Mouse (Mus musculus): ENCODE measurements around the gene Fgfr2.

The Fgfr2 gene

GRCm38 (mm10) chr7:132423570-132423969 lies 699.6 kb downstream of the Fgfr2 start:
- Histone ChIP-seq H3K36me3 (ENCODE audit: control insufficient read depth, insufficient read depth, low read length, poor library complexity, severe bottlenecking) (no peaks in the 10 kb centered on the region), H3K27me3 (ENCODE audit: control insufficient read depth, insufficient read depth, low read length, poor library complexity, severe bottlenecking) (no peaks in the 10 kb centered on the region)
- no peak for DNase-seq (ENCODE audit: low read depth, low spot score)

- H3K27me3 ChIP-seq (ENCODE audit: control insufficient read depth, insufficient read depth, low read length, poor library complexity, severe bottlenecking) = no peaks in the 10 kb centered on the region
- DNase-seq (ENCODE audit: low read depth, low spot score) = no peak
- no peaks in the 10 kb centered on the region for H3K36me3 ChIP-seq (ENCODE audit: control insufficient read depth, insufficient read depth, low read length, poor library complexity, severe bottlenecking)
These were observed 703.5 kb downstream of the Fgfr2 start for GRCm38 (mm10) chr7:132419378-132420255.

- no peaks in the 10 kb centered on the region for H3K27me3 ChIP-seq (ENCODE audit: control insufficient read depth, insufficient read depth, low read length, poor library complexity, severe bottlenecking)
- DNase-seq (ENCODE audit: low read depth, low spot score) = no peak
- no peaks in the 10 kb centered on the region for H3K36me3 ChIP-seq (ENCODE audit: control insufficient read depth, insufficient read depth, low read length, poor library complexity, severe bottlenecking)
These were observed 706.3 kb downstream of the Fgfr2 start for GRCm38 (mm10) chr7:132416866-132417265.

- Histone ChIP-seq H3K27me3 (ENCODE audit: control insufficient read depth, insufficient read depth, low read length, poor library complexity, severe bottlenecking) (no peaks in the 10 kb centered on the region), H3K36me3 (ENCODE audit: control insufficient read depth, insufficient read depth, low read length, poor library complexity, severe bottlenecking) (no peaks in the 10 kb centered on the region)
- no peak for DNase-seq (ENCODE audit: low read depth, low spot score)
These were observed 707.3 kb downstream of the Fgfr2 start for GRCm38 (mm10) chr7:132415866-132416265.

GRCm38 (mm10) chr7:132412520-132412919 lies 710.6 kb downstream of the Fgfr2 start:
- Histone ChIP-seq H3K27me3 (ENCODE audit: control insufficient read depth, insufficient read depth, low read length, poor library complexity, severe bottlenecking) (no peaks in the 10 kb centered on the region), H3K36me3 (ENCODE audit: control insufficient read depth, insufficient read depth, low read length, poor library complexity, severe bottlenecking) (no peaks in the 10 kb centered on the region)
- DNase-seq (ENCODE audit: low read depth, low spot score) = no peak

- DNase-seq (ENCODE audit: low read depth, low spot score) = no peak
- Histone ChIP-seq H3K36me3 (ENCODE audit: control insufficient read depth, insufficient read depth, low read length, poor library complexity, severe bottlenecking) (no peaks in the 10 kb centered on the region), H3K27me3 (ENCODE audit: control insufficient read depth, insufficient read depth, low read length, poor library complexity, severe bottlenecking) (no peaks in the 10 kb centered on the region)
These were observed 711.4 kb downstream of the Fgfr2 start for GRCm38 (mm10) chr7:132411708-132412107.

- Histone ChIP-seq H3K36me3 (ENCODE audit: control insufficient read depth, insufficient read depth, low read length, poor library complexity, severe bottlenecking) (no peaks in the 10 kb centered on the region), H3K27me3 (ENCODE audit: control insufficient read depth, insufficient read depth, low read length, poor library complexity, severe bottlenecking) (no peaks in the 10 kb centered on the region)
- DNase-seq (ENCODE audit: low read depth, low spot score) = no peak
These were observed 712.2 kb downstream of the Fgfr2 start for GRCm38 (mm10) chr7:132410958-132411357.

GRCm38 (mm10) chr7:132409890-132410289 lies 713.3 kb downstream of the Fgfr2 start:
- DNase-seq (ENCODE audit: low read depth, low spot score) = no peak
- Histone ChIP-seq H3K36me3 (ENCODE audit: control insufficient read depth, insufficient read depth, low read length, poor library complexity, severe bottlenecking) (no peaks in the 10 kb centered on the region), H3K27me3 (ENCODE audit: control insufficient read depth, insufficient read depth, low read length, poor library complexity, severe bottlenecking) (no peaks in the 10 kb centered on the region)

- no peaks in the 10 kb centered on the region for H3K36me3 ChIP-seq (ENCODE audit: control insufficient read depth, insufficient read depth, low read length, poor library complexity, severe bottlenecking)
- peak; percentile 88 for DNase-seq (ENCODE audit: low read depth, low spot score)
- H3K27me3 ChIP-seq (ENCODE audit: control insufficient read depth, insufficient read depth, low read length, poor library complexity, severe bottlenecking) = no peaks in the 10 kb centered on the region
These were observed 720.6 kb downstream of the Fgfr2 start for GRCm38 (mm10) chr7:132402377-132403084.

GRCm38 (mm10) chr7:132398487-132398886 lies 724.7 kb downstream of the Fgfr2 start:
- no peaks in the 10 kb centered on the region for H3K36me3 ChIP-seq (ENCODE audit: control insufficient read depth, insufficient read depth, low read length, poor library complexity, severe bottlenecking)
- H3K27me3 ChIP-seq (ENCODE audit: control insufficient read depth, insufficient read depth, low read length, poor library complexity, severe bottlenecking) = no peaks in the 10 kb centered on the region
- DNase-seq (ENCODE audit: low read depth, low spot score) = no peak

- H3K27me3 ChIP-seq (ENCODE audit: control insufficient read depth, insufficient read depth, low read length, poor library complexity, severe bottlenecking) = no peaks in the 10 kb centered on the region
- H3K36me3 ChIP-seq (ENCODE audit: control insufficient read depth, insufficient read depth, low read length, poor library complexity, severe bottlenecking) = no peaks in the 10 kb centered on the region
- DNase-seq (ENCODE audit: low read depth, low spot score) = no peak
These were observed 726.4 kb downstream of the Fgfr2 start for GRCm38 (mm10) chr7:132396661-132397322.

GRCm38 (mm10) chr7:132393582-132394175 lies 729.5 kb downstream of the Fgfr2 start:
- no peak for DNase-seq (ENCODE audit: low read depth, low spot score)
- H3K27me3 ChIP-seq (ENCODE audit: control insufficient read depth, insufficient read depth, low read length, poor library complexity, severe bottlenecking) = no peaks in the 10 kb centered on the region
- no peaks in the 10 kb centered on the region for H3K36me3 ChIP-seq (ENCODE audit: control insufficient read depth, insufficient read depth, low read length, poor library complexity, severe bottlenecking)

GRCm38 (mm10) chr7:132393014-132393406 lies 730.1 kb downstream of the Fgfr2 start:
- Histone ChIP-seq H3K27me3 (ENCODE audit: control insufficient read depth, insufficient read depth, low read length, poor library complexity, severe bottlenecking) (no peaks in the 10 kb centered on the region), H3K36me3 (ENCODE audit: control insufficient read depth, insufficient read depth, low read length, poor library complexity, severe bottlenecking) (no peaks in the 10 kb centered on the region)
- DNase-seq (ENCODE audit: low read depth, low spot score) = no peak

- H3K36me3 ChIP-seq (ENCODE audit: control insufficient read depth, insufficient read depth, low read length, poor library complexity, severe bottlenecking) = no peaks in the 10 kb centered on the region
- no peaks in the 10 kb centered on the region for H3K27me3 ChIP-seq (ENCODE audit: control insufficient read depth, insufficient read depth, low read length, poor library complexity, severe bottlenecking)
- DNase-seq (ENCODE audit: low read depth, low spot score) = no peak
These were observed 730.7 kb downstream of the Fgfr2 start for GRCm38 (mm10) chr7:132392233-132393013.
